Mouse (Mus musculus): ENCODE results near the gene Padi6. TPM values are rescaled to one million over a fixed set of nuclear protein-coding genes. Genes with fewer than 3 reads are reported as not detected.

Padi6 gene
- polyA plus RNA-seq, 1 experiment from 2014 or later: not detected

DNA sequence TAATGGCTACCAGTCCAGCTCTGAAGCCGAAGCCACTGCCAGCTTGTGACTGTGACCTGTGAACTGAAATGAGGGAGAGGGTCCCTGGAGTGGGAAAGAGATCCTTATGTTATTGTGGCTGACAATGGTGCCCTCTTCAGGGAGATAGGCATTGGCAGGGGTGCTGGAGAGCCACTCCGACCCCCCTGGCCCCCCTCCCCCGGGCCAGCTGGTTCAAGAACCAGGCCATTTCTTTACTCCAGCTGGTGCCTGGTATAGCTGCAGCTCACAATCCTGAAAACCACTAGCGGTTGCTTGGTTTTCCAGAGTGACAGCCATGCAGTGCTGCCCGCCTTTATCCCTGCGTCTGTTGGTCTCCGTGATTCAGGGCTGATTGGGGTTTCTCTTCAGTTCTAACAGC, 33.3 kb downstream of the Padi6 start:
- Histone ChIP-seq H3K4me3 (ENCODE audit: low read depth, low read length) (no peak overlapping the region), H3K4me2 (no peak overlapping the region), H3K27ac (ENCODE audit: low read depth, low read length) (no peak overlapping the region), H3K9ac (ENCODE audit: low read length) (no peak overlapping the region), H3K27me3 (ENCODE audit: control insufficient read depth, insufficient read depth, low read length) (no peaks in the 10 kb centered on the region), H3K4me1 (ENCODE audit: control insufficient read depth, insufficient read depth, low read length) (peaks cover 25% of the 10 kb centered on the region), H3K9me3 (ENCODE audit: control insufficient read depth, low read length) (no peaks in the 10 kb centered on the region), H3K36me3 (ENCODE audit: control insufficient read depth, insufficient read depth, low read length) (peaks cover 59% of the 10 kb centered on the region)
- DNase-seq (ENCODE audit: low spot score, missing footprints) (no peak), ATAC-seq (ENCODE audit: low FRiP score) (no peak)
- 90% methylated on average over 7 of the region's 7 CpGs for WGBS

- 92% methylated on average over 18 of the region's 18 CpGs for WGBS
- H3K36me3 ChIP-seq (ENCODE audit: control insufficient read depth, insufficient read depth, low read length): peaks cover 57% of the 10 kb centered on the region
- H3K4me3 ChIP-seq (ENCODE audit: low read depth, low read length): no peak overlapping the region
- ATAC-seq (ENCODE audit: low FRiP score): no peak
- no peaks in the 10 kb centered on the region for H3K27me3 ChIP-seq (ENCODE audit: control insufficient read depth, insufficient read depth, low read length)
- H3K27ac ChIP-seq (ENCODE audit: low read depth, low read length): no peak overlapping the region
- H3K4me2 ChIP-seq: no peak overlapping the region
- no peak overlapping the region for H3K9ac ChIP-seq (ENCODE audit: low read length)
- peaks cover 26% of the 10 kb centered on the region for H3K4me1 ChIP-seq (ENCODE audit: control insufficient read depth, insufficient read depth, low read length)
- no peaks in the 10 kb centered on the region for H3K9me3 ChIP-seq (ENCODE audit: control insufficient read depth, low read length)
- DNase-seq (ENCODE audit: low spot score, missing footprints): no peak
Observed at GRCm38 (mm10) chr4:140708297-140708927, 34.0 kb downstream of the Padi6 start.

DNA sequence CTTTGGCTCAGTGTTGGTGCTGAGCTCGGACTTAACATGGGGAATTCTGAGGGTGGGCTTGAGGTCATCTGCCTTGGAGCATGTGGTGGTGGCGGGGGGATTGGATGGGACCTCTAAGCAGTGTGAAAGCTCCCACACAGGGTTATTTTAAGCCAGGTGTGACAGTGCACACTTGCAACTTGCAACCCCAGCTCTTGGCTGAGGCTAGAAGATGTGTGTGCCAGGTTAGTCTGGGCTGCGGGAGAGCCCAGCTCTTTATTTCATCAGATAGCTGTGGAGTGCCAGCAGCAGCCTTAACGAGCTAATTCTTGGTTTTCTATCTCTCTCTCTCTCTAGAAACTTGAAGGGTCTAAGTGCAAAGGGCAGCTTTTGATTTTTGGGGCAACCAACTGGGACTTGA, 34.8 kb downstream of the Padi6 start:
- peaks cover 18% of the 10 kb centered on the region for H3K4me1 ChIP-seq (ENCODE audit: control insufficient read depth, insufficient read depth, low read length)
- no peak overlapping the region for H3K9ac ChIP-seq (ENCODE audit: low read length)

DNA sequence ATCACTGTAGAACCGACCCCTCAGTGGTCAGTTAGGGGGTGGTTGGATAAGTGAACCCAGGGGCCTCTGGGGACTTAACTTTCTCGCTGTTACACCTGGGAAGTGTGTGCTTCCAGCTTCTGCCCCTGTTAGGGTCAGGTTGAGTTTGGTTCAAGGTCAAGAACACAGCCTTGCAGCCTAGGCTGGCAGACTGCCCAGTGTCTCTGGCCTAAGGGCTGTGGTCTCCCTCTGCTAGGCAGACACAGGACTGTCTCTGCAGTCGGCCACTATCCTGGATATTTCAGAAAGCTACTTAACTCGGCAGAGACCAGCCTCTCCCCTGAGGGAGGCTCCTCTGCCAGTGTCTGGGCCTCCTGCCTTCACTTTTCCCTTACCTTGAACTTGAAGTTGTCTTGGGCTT, 38.3 kb downstream of the Padi6 start:
- Histone ChIP-seq H3K27ac (ENCODE audit: low read depth, low read length) (peak overlapping the region; percentile 30; the same call in 1 of the 2 replicates), H3K9me3 (ENCODE audit: control insufficient read depth, low read length) (no peaks in the 10 kb centered on the region), H3K9ac (ENCODE audit: low read length) (peak overlapping the region; percentile 98), H3K4me1 (ENCODE audit: control insufficient read depth, insufficient read depth, low read length) (peaks cover 28% of the 10 kb centered on the region), H3K4me3 (ENCODE audit: low read depth, low read length) (peak overlapping the region; percentile 99), H3K36me3 (ENCODE audit: control insufficient read depth, insufficient read depth, low read length) (peaks cover 23% of the 10 kb centered on the region), H3K27me3 (ENCODE audit: control insufficient read depth, insufficient read depth, low read length) (peaks cover 16% of the 10 kb centered on the region), H3K4me2 (peak overlapping the region; percentile 76)
- DNase-seq (ENCODE audit: low spot score, missing footprints): no peak
- ATAC-seq (ENCODE audit: low FRiP score): no peak
- 41% methylated on average over 4 of the region's 4 CpGs for WGBS

More for the DNA sequence above, 34.8 kb downstream of the Padi6 start:
- H3K4me3 ChIP-seq (ENCODE audit: low read depth, low read length): no peak overlapping the region
- H3K27me3 ChIP-seq (ENCODE audit: control insufficient read depth, insufficient read depth, low read length): no peaks in the 10 kb centered on the region
- H3K27ac ChIP-seq (ENCODE audit: low read depth, low read length): no peak overlapping the region
- ATAC-seq (ENCODE audit: low FRiP score): no peak
- H3K36me3 ChIP-seq (ENCODE audit: control insufficient read depth, insufficient read depth, low read length): peaks cover 52% of the 10 kb centered on the region
- WGBS: 92% methylated on average over 4 of the region's 4 CpGs
- H3K4me2 ChIP-seq: no peak overlapping the region
- no peaks in the 10 kb centered on the region for H3K9me3 ChIP-seq (ENCODE audit: control insufficient read depth, low read length)
- DNase-seq (ENCODE audit: low spot score, missing footprints): no peak

GRCm38 (mm10) chr4:140703636-140704035, 38.8 kb downstream of the Padi6 start:
- H3K27ac ChIP-seq (ENCODE audit: low read depth, low read length): peak overlapping the region; percentile 99
- WGBS: 4% methylated on average over 8 of the region's 8 CpGs
- peak overlapping the region; percentile 76 for H3K4me2 ChIP-seq
- peak overlapping the region; percentile 98 for H3K9ac ChIP-seq (ENCODE audit: low read length)
- DNase-seq (ENCODE audit: low spot score, missing footprints) (peak; percentile 91), ATAC-seq (ENCODE audit: low FRiP score) (peak; percentile 20)
- peak overlapping the region; percentile 99 for H3K4me3 ChIP-seq (ENCODE audit: low read depth, low read length)
- H3K27me3 ChIP-seq (ENCODE audit: control insufficient read depth, insufficient read depth, low read length): peaks cover 22% of the 10 kb centered on the region
- H3K4me1 ChIP-seq (ENCODE audit: control insufficient read depth, insufficient read depth, low read length): peaks cover 28% of the 10 kb centered on the region
- H3K9me3 ChIP-seq (ENCODE audit: control insufficient read depth, low read length): no peaks in the 10 kb centered on the region
- peaks cover 18% of the 10 kb centered on the region for H3K36me3 ChIP-seq (ENCODE audit: control insufficient read depth, insufficient read depth, low read length)

DNA sequence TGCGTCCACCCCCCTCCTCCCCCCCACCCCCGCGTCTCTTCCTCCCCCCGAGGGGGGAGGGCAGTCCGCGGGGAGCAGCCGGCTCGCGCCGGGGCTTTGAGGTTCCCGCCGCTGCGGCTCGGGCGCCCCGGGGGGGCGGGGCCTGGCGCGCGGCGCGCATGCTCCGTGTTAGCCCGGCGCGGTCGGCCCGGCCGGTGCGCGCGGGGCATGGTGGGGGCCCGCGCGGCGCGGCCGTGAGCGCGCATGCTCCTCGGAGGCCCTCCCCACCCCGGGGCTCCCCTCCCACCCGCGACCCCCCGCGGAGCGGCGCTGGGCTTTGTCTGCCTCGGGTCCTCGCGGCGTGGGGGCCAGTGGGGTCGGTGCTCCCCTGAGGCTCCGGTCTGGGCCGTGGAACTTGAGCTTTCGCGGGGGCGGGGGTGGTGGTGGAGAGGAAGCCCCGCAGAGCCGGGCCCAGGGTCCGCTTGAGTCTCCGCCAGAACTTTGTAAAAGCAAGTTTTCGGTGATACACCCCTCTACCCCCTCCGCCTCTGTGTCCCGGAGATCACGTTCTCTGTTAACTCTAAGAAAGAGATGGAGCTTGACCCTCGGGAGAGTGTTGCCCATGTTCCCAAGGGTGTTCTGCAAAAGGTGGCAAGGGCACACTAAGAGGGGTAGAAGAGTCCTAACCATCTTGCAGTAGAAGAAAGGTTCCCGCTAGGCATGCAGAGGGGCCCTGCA, 39.7 kb downstream of the Padi6 start:
- 0% methylated on average over 51 of the region's 68 CpGs for WGBS
- Histone ChIP-seq H3K27me3 (ENCODE audit: control insufficient read depth, insufficient read depth, low read length) (peaks cover 26% of the 10 kb centered on the region), H3K27ac (ENCODE audit: low read depth, low read length) (peak overlapping the region; percentile 99), H3K4me3 (ENCODE audit: low read depth, low read length) (peak overlapping the region; percentile 99), H3K9me3 (ENCODE audit: control insufficient read depth, low read length) (no peaks in the 10 kb centered on the region), H3K9ac (ENCODE audit: low read length) (peak overlapping the region; percentile 98), H3K4me2 (peak overlapping the region; percentile 76), H3K4me1 (ENCODE audit: control insufficient read depth, insufficient read depth, low read length) (peaks cover 28% of the 10 kb centered on the region), H3K36me3 (ENCODE audit: control insufficient read depth, insufficient read depth, low read length) (peaks cover 11% of the 10 kb centered on the region)
- peak; percentile 98 for DNase-seq (ENCODE audit: low spot score, missing footprints)
- ATAC-seq (ENCODE audit: low FRiP score): peak; percentile 76

- ATAC-seq (ENCODE audit: low FRiP score): peak; percentile 34
- WGBS: under 1% methylated on average over 44 of the region's 107 CpGs
- peak overlapping the region; percentile 99 for H3K4me3 ChIP-seq (ENCODE audit: low read depth, low read length)
- peaks cover 11% of the 10 kb centered on the region for H3K36me3 ChIP-seq (ENCODE audit: control insufficient read depth, insufficient read depth, low read length)
- peak; percentile 93 for DNase-seq (ENCODE audit: low spot score, missing footprints)
- peak overlapping the region; percentile 76 for H3K4me2 ChIP-seq
- no peaks in the 10 kb centered on the region for H3K9me3 ChIP-seq (ENCODE audit: control insufficient read depth, low read length)
- peak overlapping the region; percentile 98 for H3K9ac ChIP-seq (ENCODE audit: low read length)
- peaks cover 26% of the 10 kb centered on the region for H3K27me3 ChIP-seq (ENCODE audit: control insufficient read depth, insufficient read depth, low read length)
- peak overlapping the region; percentile 99 for H3K27ac ChIP-seq (ENCODE audit: low read depth, low read length)
- H3K4me1 ChIP-seq (ENCODE audit: control insufficient read depth, insufficient read depth, low read length): peaks cover 28% of the 10 kb centered on the region
Observed at GRCm38 (mm10) chr4:140701716-140702561, 40.5 kb downstream of the Padi6 start.

- Histone ChIP-seq H3K27ac (ENCODE audit: low read depth, low read length) (peak overlapping the region; percentile 99), H3K36me3 (ENCODE audit: control insufficient read depth, insufficient read depth, low read length) (peaks cover 8% of the 10 kb centered on the region), H3K4me1 (ENCODE audit: control insufficient read depth, insufficient read depth, low read length) (peaks cover 28% of the 10 kb centered on the region), H3K27me3 (ENCODE audit: control insufficient read depth, insufficient read depth, low read length) (peaks cover 26% of the 10 kb centered on the region), H3K4me2 (peak overlapping the region; percentile 76), H3K9me3 (ENCODE audit: control insufficient read depth, low read length) (no peaks in the 10 kb centered on the region), H3K4me3 (ENCODE audit: low read depth, low read length) (peak overlapping the region; percentile 99), H3K9ac (ENCODE audit: low read length) (peak overlapping the region; percentile 98)
- ATAC-seq (ENCODE audit: low FRiP score): peak; percentile 74
- WGBS: under 1% methylated on average over 60 of the region's 61 CpGs
- DNase-seq (ENCODE audit: low spot score, missing footprints): peak; percentile 99
Observed at GRCm38 (mm10) chr4:140701049-140701715, 41.3 kb downstream of the Padi6 start.

Data from midbrain, embryonic 11.5 days (tissue).